Mouse (Mus musculus): ENCODE results near the gene Tgfbr3l. TPM values are rescaled to one million over a fixed set of nuclear protein-coding genes. Genes with fewer than 3 reads are reported as not detected.
A peak's percentile ranks its signal among the peaks of the same experiment; 100 is the strongest.

The Tgfbr3l gene
- polyA plus RNA-seq, 1 experiment from 2014 or later: 8.7 TPM

- Histone ChIP-seq H3K4me1 (peaks cover 43% of the 10 kb centered on the region), H3K27ac (peak overlapping the region; percentile 97), H3K9me3 (replicated peaks) (no peaks in the 10 kb centered on the region), H3K36me3 (peaks cover 48% of the 10 kb centered on the region), H3K4me2 (replicated peaks) (peak overlapping the region; percentile 74), H3K27me3 (no peaks in the 10 kb centered on the region), H3K4me3 (peak overlapping the region; percentile 82), H3K9ac (peak overlapping the region; percentile 86)
- no peak for ATAC-seq (ENCODE audit: low FRiP score)
- WGBS: 57% methylated on average over 4 of the region's 4 CpGs
Observed at GRCm38 (mm10) chr8:4257350-4257749, 9.3 kb downstream of the Tgfbr3l start.

- H3K9ac ChIP-seq: peak overlapping the region; percentile 86
- peaks cover 40% of the 10 kb centered on the region for H3K4me1 ChIP-seq
- H3K36me3 ChIP-seq: peaks cover 56% of the 10 kb centered on the region
- H3K9me3 ChIP-seq (replicated peaks): no peaks in the 10 kb centered on the region
- 4% methylated on average over 34 of the region's 35 CpGs for WGBS
- peak overlapping the region; percentile 82 for H3K4me3 ChIP-seq
- peak overlapping the region; percentile 74 for H3K4me2 ChIP-seq (replicated peaks)
- peak; percentile 71 for ATAC-seq (ENCODE audit: low FRiP score)
- peak overlapping the region; percentile 97 for H3K27ac ChIP-seq
- H3K27me3 ChIP-seq: no peaks in the 10 kb centered on the region
Observed at GRCm38 (mm10) chr8:4258233-4258632, 10.2 kb downstream of the Tgfbr3l start.

GRCm38 (mm10) chr8:4258678-4259077, 10.7 kb downstream of the Tgfbr3l start:
- Histone ChIP-seq H3K9ac (peak overlapping the region; percentile 86), H3K4me1 (peaks cover 37% of the 10 kb centered on the region), H3K9me3 (replicated peaks) (no peaks in the 10 kb centered on the region), H3K4me2 (replicated peaks) (peak overlapping the region; percentile 74), H3K27ac (peak overlapping the region; percentile 97), H3K4me3 (peak overlapping the region; percentile 82), H3K27me3 (no peaks in the 10 kb centered on the region), H3K36me3 (peaks cover 59% of the 10 kb centered on the region)
- under 1% methylated on average over 32 of the region's 32 CpGs for WGBS
- peak; percentile 83 for ATAC-seq (ENCODE audit: low FRiP score)

- Histone ChIP-seq H3K4me2 (replicated peaks) (peak within 1 kb of the TSS; percentile 74), H3K27ac (peak within 1 kb of the TSS; percentile 97), H3K9ac (peak within 1 kb of the TSS; percentile 86), H3K36me3 (peaks cover 65% of the 10 kb centered on the region), H3K27me3 (no peaks in the 10 kb centered on the region), H3K4me1 (peaks cover 31% of the 10 kb centered on the region), H3K4me3 (peak within 1 kb of the TSS; percentile 82), H3K9me3 (replicated peaks) (no peaks in the 10 kb centered on the region)
- ATAC-seq (ENCODE audit: low FRiP score): peak; percentile 92
- 8% methylated on average over 25 of the region's 33 CpGs for WGBS
Observed at GRCm38 (mm10) chr8:4259125-4259804, 11.3 kb downstream of the Tgfbr3l start, which contains the start of gene Ctxn1. TSS of gene Ctxn1 (minus strand) at chr8:4259274.

GRCm38 (mm10) chr8:4259805-4260170, 11.8 kb downstream of the Tgfbr3l start:
- H3K4me3 ChIP-seq: peak overlapping the region; percentile 82; the same call in 1 of the 2 replicates
- WGBS: 85% methylated on average over 4 of the region's 4 CpGs

GRCm38 (mm10) chr8:4263105-4263791, 15.2 kb downstream of the Tgfbr3l start:
- Histone ChIP-seq H3K4me1 (peaks cover 9% of the 10 kb centered on the region), H3K36me3 (peaks cover 83% of the 10 kb centered on the region), H3K9me3 (replicated peaks) (no peaks in the 10 kb centered on the region), H3K27ac (no peak overlapping the region), H3K4me3 (no peak overlapping the region), H3K4me2 (replicated peaks) (no peak overlapping the region), H3K27me3 (no peaks in the 10 kb centered on the region), H3K9ac (no peak overlapping the region)
- 89% methylated on average over 8 of the region's 8 CpGs for WGBS
- no peak for ATAC-seq (ENCODE audit: low FRiP score)

More at GRCm38 (mm10) chr8:4259805-4260170, 11.8 kb downstream of the Tgfbr3l start:
- no peaks in the 10 kb centered on the region for H3K27me3 ChIP-seq
- H3K4me1 ChIP-seq: peaks cover 27% of the 10 kb centered on the region
- ATAC-seq (ENCODE audit: low FRiP score): no peak
- peak overlapping the region; percentile 74; the same call in 1 of the 2 replicates for H3K4me2 ChIP-seq (replicated peaks)
- no peaks in the 10 kb centered on the region for H3K9me3 ChIP-seq (replicated peaks)
- H3K27ac ChIP-seq: peak overlapping the region; percentile 97
- peaks cover 67% of the 10 kb centered on the region for H3K36me3 ChIP-seq
- H3K9ac ChIP-seq: peak overlapping the region; percentile 86; the same call in 1 of the 2 replicates

GRCm38 (mm10) chr8:4265160-4265914, 17.3 kb downstream of the Tgfbr3l start:
- H3K4me1 ChIP-seq: no peaks in the 10 kb centered on the region
- no peaks in the 10 kb centered on the region for H3K9me3 ChIP-seq (replicated peaks)
- H3K9ac ChIP-seq: no peak overlapping the region
- no peaks in the 10 kb centered on the region for H3K27me3 ChIP-seq
- no peak overlapping the region for H3K4me3 ChIP-seq
- peaks cover 92% of the 10 kb centered on the region for H3K36me3 ChIP-seq
- no peak overlapping the region for H3K4me2 ChIP-seq (replicated peaks)
- no peak overlapping the region for H3K27ac ChIP-seq
- ATAC-seq (ENCODE audit: low FRiP score): no peak
- 96% methylated on average over 15 of the region's 15 CpGs for WGBS

- 77% methylated on average over 15 of the region's 15 CpGs for WGBS
Observed at GRCm38 (mm10) chr8:4267627-4268026, 19.6 kb downstream of the Tgfbr3l start.

GRCm38 (mm10) chr8:4269609-4270008, 21.6 kb downstream of the Tgfbr3l start:
- Histone ChIP-seq H3K27ac (no peak overlapping the region), H3K4me2 (replicated peaks) (no peak overlapping the region), H3K4me3 (no peak overlapping the region), H3K4me1 (peaks cover 2% of the 10 kb centered on the region; the same call in 1 of the 2 replicates), H3K9me3 (replicated peaks) (no peaks in the 10 kb centered on the region), H3K27me3 (no peaks in the 10 kb centered on the region), H3K36me3 (peaks cover 78% of the 10 kb centered on the region), H3K9ac (no peak overlapping the region)
- WGBS: 96% methylated on average over 6 of the region's 6 CpGs
- no peak for ATAC-seq (ENCODE audit: low FRiP score)

More at GRCm38 (mm10) chr8:4267627-4268026, 19.6 kb downstream of the Tgfbr3l start:
- no peak overlapping the region for H3K9ac ChIP-seq
- peaks cover 83% of the 10 kb centered on the region for H3K36me3 ChIP-seq
- no peak overlapping the region for H3K4me3 ChIP-seq
- no peak for ATAC-seq (ENCODE audit: low FRiP score)
- no peak overlapping the region for H3K4me2 ChIP-seq (replicated peaks)
- no peaks in the 10 kb centered on the region for H3K9me3 ChIP-seq (replicated peaks)
- no peaks in the 10 kb centered on the region for H3K27me3 ChIP-seq
- no peak overlapping the region for H3K27ac ChIP-seq
- H3K4me1 ChIP-seq: no peaks in the 10 kb centered on the region

GRCm38 (mm10) chr8:4275275-4276110, 27.5 kb downstream of the Tgfbr3l start, which contains the start of gene Timm44:
TSS of gene Timm44 (minus strand) at chr8:4275913.
- H3K27ac ChIP-seq: peak within 1 kb of the TSS; percentile 76
- no peaks in the 10 kb centered on the region for H3K9me3 ChIP-seq (replicated peaks)
- H3K4me1 ChIP-seq: peaks cover 7% of the 10 kb centered on the region
- peak within 1 kb of the TSS; percentile 61 for H3K4me3 ChIP-seq
- no peaks in the 10 kb centered on the region for H3K27me3 ChIP-seq
- H3K9ac ChIP-seq: peak within 1 kb of the TSS; percentile 79
- peak within 1 kb of the TSS; percentile 61 for H3K4me2 ChIP-seq (replicated peaks)
- peaks cover 27% of the 10 kb centered on the region for H3K36me3 ChIP-seq
- peak; percentile 94 for ATAC-seq (ENCODE audit: low FRiP score)
- under 1% methylated on average over 39 of the region's 39 CpGs for WGBS

- no peaks in the 10 kb centered on the region for H3K9me3 ChIP-seq (replicated peaks)
- 31% methylated on average over 9 of the region's 9 CpGs for WGBS
- H3K27ac ChIP-seq: peak overlapping the region; percentile 76
- peaks cover 7% of the 10 kb centered on the region for H3K4me1 ChIP-seq
- no peak for ATAC-seq (ENCODE audit: low FRiP score)
- no peaks in the 10 kb centered on the region for H3K27me3 ChIP-seq
- H3K36me3 ChIP-seq: peaks cover 24% of the 10 kb centered on the region
- peak overlapping the region; percentile 79 for H3K9ac ChIP-seq
- peak overlapping the region; percentile 61 for H3K4me2 ChIP-seq (replicated peaks)
- peak overlapping the region; percentile 61 for H3K4me3 ChIP-seq
Observed at GRCm38 (mm10) chr8:4276111-4276465, 28.1 kb downstream of the Tgfbr3l start.

All from hindbrain, embryonic 12.5 days (tissue).